Comparison of ENCODE assay signal across 8 mouse cellular contexts in the genomic region with DNA sequence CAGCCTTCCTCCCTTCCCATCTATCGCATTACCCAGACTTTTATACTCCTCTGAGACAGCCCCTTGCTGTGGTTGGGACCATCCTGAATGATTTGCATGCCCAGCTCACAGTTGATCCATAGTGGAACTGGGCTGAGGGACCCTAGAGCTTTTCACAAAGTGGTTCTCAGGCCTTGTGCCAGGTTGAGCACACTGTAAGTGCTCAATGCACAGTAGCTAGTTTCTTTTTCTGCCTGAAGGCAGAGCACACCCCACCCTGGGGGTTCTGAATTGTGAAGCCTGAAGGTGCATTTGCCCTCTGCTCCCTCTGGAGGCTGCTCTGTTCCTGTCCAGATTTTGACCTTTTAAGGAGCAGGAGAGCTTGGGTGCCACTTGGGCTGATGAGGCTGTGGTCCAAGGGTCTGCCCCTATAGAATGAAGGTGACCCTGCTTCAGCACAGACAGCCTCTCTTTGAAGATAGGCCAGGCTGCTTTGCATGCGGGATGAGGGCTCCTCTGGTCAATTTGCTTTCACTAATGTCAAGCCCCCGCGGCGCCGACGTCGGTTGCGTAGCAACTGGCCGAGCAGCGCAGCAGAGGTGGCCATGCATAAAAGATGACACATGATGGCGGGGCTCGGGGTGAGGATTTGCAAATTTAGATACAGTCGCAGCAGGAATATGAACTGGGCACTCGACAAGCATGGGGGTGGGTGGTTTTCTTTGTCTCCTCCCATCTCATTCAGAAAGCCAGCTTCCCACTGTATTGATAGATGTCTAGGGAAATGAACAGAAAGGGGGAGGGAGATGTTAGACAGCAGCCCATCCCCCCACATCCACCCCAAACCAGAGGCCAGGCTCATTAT.
DNase-seq lines count a peak whose midpoint lies in the region; ATAC-seq lines count a peak whose summit lies in the region.

No protein-coding gene starts in this region.

- H3K4me1 ChIP-seq in liver, embryonic 11.5 days (replicated peaks; ENCODE audit: control insufficient read depth, insufficient read depth, low read length): no peaks in the 10 kb centered on the region
- H3K4me1 ChIP-seq in hindbrain, embryonic 16.5 days (ENCODE audit: control insufficient read depth, insufficient read depth, low read depth, low read length): peaks cover 7% of the 10 kb centered on the region
- peaks cover 9% of the 10 kb centered on the region for H3K4me1 ChIP-seq in neural tube, embryonic 15.5 days

- no peaks in the 10 kb centered on the region for H3K9me3 ChIP-seq in liver, embryonic 11.5 days (ENCODE audit: control insufficient read depth, low read length)
- no peaks in the 10 kb centered on the region for H3K9me3 ChIP-seq in hindbrain, embryonic 16.5 days (ENCODE audit: control insufficient read depth, low read length)
- H3K9me3 ChIP-seq in neural tube, embryonic 15.5 days (replicated peaks): no peaks in the 10 kb centered on the region

- 34% methylated on average over 15 of the region's 15 CpGs for WGBS in liver, embryonic 11.5 days
- 2% methylated on average over 15 of the region's 15 CpGs for WGBS in hindbrain, embryonic 16.5 days
- WGBS in neural tube, embryonic 15.5 days: 5% methylated on average over 15 of the region's 15 CpGs

- peak overlapping the region; percentile 27; the same call in 1 of the 2 replicates for H3K4me2 ChIP-seq in liver, embryonic 11.5 days
- peak overlapping the region; percentile 36 for H3K4me2 ChIP-seq in hindbrain, embryonic 16.5 days (ENCODE audit: low read length)
- H3K4me2 ChIP-seq in neural tube, embryonic 15.5 days: peak overlapping the region; percentile 42

- no peak for DNase-seq in liver, embryonic 11.5 days (ENCODE audit: low spot score)
- no peak for DNase-seq in liver
- peak; percentile 84 for DNase-seq in embryo, embryonic 10.5 days (ENCODE audit: low spot score)
- no peak for DNase-seq in lung, postnatal 25 days (ENCODE audit: low spot score)
- no peak for DNase-seq in adrenal gland, postnatal 25 days
- DNase-seq in lung, postnatal 10 days: no peak

- H3K4me3 ChIP-seq in liver, embryonic 11.5 days (ENCODE audit: low read depth, low read length): no peak overlapping the region
- no peak overlapping the region for H3K4me3 ChIP-seq in hindbrain, embryonic 16.5 days (ENCODE audit: low read length)
- H3K4me3 ChIP-seq in neural tube, embryonic 15.5 days (replicated peaks): 0 out of 2 replicates have a peak overlapping the region, but pooled peaks have one; percentile 6

- H3K9ac ChIP-seq in liver, embryonic 11.5 days (ENCODE audit: low read depth, low read length): no peak overlapping the region
- H3K9ac ChIP-seq in hindbrain, embryonic 16.5 days (ENCODE audit: low read depth, low read length): 0 out of 2 replicates have a peak overlapping the region, but pooled peaks have one; percentile 30
- no peak overlapping the region for H3K9ac ChIP-seq in neural tube, embryonic 15.5 days (replicated peaks)

- H3K27ac ChIP-seq in liver, embryonic 11.5 days (ENCODE audit: low read depth, low read length): no peak overlapping the region
- H3K27ac ChIP-seq in hindbrain, embryonic 16.5 days (ENCODE audit: low read depth, low read length): peak overlapping the region; percentile 75
- peak overlapping the region; percentile 72 for H3K27ac ChIP-seq in neural tube, embryonic 15.5 days (replicated peaks)

- no peaks in the 10 kb centered on the region for H3K36me3 ChIP-seq in liver, embryonic 11.5 days (ENCODE audit: control insufficient read depth, insufficient read depth, low read length)
- H3K36me3 ChIP-seq in hindbrain, embryonic 16.5 days (ENCODE audit: control insufficient read depth, insufficient read depth, low read length): no peaks in the 10 kb centered on the region
- no peaks in the 10 kb centered on the region for H3K36me3 ChIP-seq in neural tube, embryonic 15.5 days

- ATAC-seq in liver, embryonic 11.5 days (replicated peaks; ENCODE audit: low FRiP score): peak; percentile 36; the same call in 1 of the 2 replicates
- peak; percentile 93 for ATAC-seq in hindbrain, embryonic 16.5 days
- ATAC-seq in neural tube, embryonic 15.5 days (ENCODE audit: low FRiP score): peak; percentile 90

- H3K27me3 ChIP-seq in liver, embryonic 11.5 days (replicated peaks; ENCODE audit: control insufficient read depth, insufficient read depth, low read length): no peaks in the 10 kb centered on the region
- H3K27me3 ChIP-seq in hindbrain, embryonic 16.5 days (replicated peaks; ENCODE audit: control insufficient read depth, insufficient read depth, low read length): no peaks in the 10 kb centered on the region
- no peaks in the 10 kb centered on the region for H3K27me3 ChIP-seq in neural tube, embryonic 15.5 days (replicated peaks)

Comparison
In these comparisons a context has a peak if more than half of its experiments do, and no peak if none do; other contexts are left out.
1. ATAC-seq: peak in every context shown above with its lines; median percentile 93 in hindbrain, embryonic 16.5 days; 90 in neural tube, embryonic 15.5 days; 36 in liver, embryonic 11.5 days.